Mouse (Mus musculus) kidney, adult 10 weeks (tissue): ENCODE data around the gene Kank2. TPM values are rescaled to one million over a fixed set of nuclear protein-coding genes. Genes with fewer than 3 reads are reported as not detected.

Experiments
- polyA plus RNA-seq: library from polyadenylated mRNA; stranded (reverse); fragments of 350-450 nt; fragmentation: Illumina TruSeq; extraction: RNeasy Lipid Tissue Mini Kit (QIAGEN cat#74804); gene quantifications from one replicate; pipeline ENCODE4 v1.2.3, GENCODE M21; 2014; ENCODE audit warnings: low read depth, low replicate concordance

Gene Kank2
- polyA plus RNA-seq, result 4.7 TPM

GRCm38 (mm10) chr9:21798345-21799009 is at the start of gene Kank2:
Gene Kank2, minus strand, starts transcription at chr9:21798744.

GRCm38 (mm10) chr9:21835258-21835912 is 36.8 kb upstream of the Kank2 start, which contains the start of gene Angptl8:
Gene Angptl8, plus strand, starts transcription at chr9:21835510.

GRCm38 (mm10) chr9:21760155-21761088 is 38.1 kb downstream of the Kank2 start, which contains the start of gene Spc24:
Gene Spc24, minus strand, starts transcription at chr9:21760303.

GRCm38 (mm10) chr9:21723377-21724146 is 75.0 kb downstream of the Kank2 start, which contains the start of gene Ldlr:
Gene Ldlr, plus strand, starts transcription at chr9:21723483.

Other genes starting within 250 kb of the Kank2 start
- gene Timm29, start 206.0 kb downstream of the Kank2 start, polyA plus RNA-seq, result 55.9 TPM
- gene Yipf2, start 205.9 kb downstream of the Kank2 start, polyA plus RNA-seq, result 6.8 TPM
- gene Smarca4, start 182.6 kb downstream of the Kank2 start, polyA plus RNA-seq, result 3.3 TPM
- gene Ldlr, start 75.3 kb downstream of the Kank2 start, polyA plus RNA-seq, result 6.7 TPM
- gene Spc24, start 38.4 kb downstream of the Kank2 start, polyA plus RNA-seq, result 1.2 TPM
- gene Angptl8, start 36.8 kb upstream of the Kank2 start, polyA plus RNA-seq, result not detected
- gene Dock6, start 53.9 kb upstream of the Kank2 start, polyA plus RNA-seq, result 3.0 TPM
- 1.9 TPM for gene Rab3d, start 119.4 kb upstream of the Kank2 start, polyA plus RNA-seq
- not detected for gene Ccdc159, start 128.7 kb upstream of the Kank2 start, polyA plus RNA-seq
- 0.97 TPM for gene Tmem205, start 128.8 kb upstream of the Kank2 start, polyA plus RNA-seq
- not detected for gene Plppr2, start 138.3 kb upstream of the Kank2 start, polyA plus RNA-seq
- gene Swsap1, start 157.0 kb upstream of the Kank2 start, polyA plus RNA-seq, result 6.1 TPM
- not detected for gene Epor, start 164.8 kb upstream of the Kank2 start, polyA plus RNA-seq
- 2.5 TPM for gene Rgl3, start 190.7 kb upstream of the Kank2 start, polyA plus RNA-seq
- not detected for gene Ccdc151, start 203.9 kb upstream of the Kank2 start, polyA plus RNA-seq
- gene Prkcsh, start 204.1 kb upstream of the Kank2 start, polyA plus RNA-seq, result 7.0 TPM